Mouse (Mus musculus): ENCODE measurements around the gene Olfr1028.

The Olfr1028 gene

DNA sequence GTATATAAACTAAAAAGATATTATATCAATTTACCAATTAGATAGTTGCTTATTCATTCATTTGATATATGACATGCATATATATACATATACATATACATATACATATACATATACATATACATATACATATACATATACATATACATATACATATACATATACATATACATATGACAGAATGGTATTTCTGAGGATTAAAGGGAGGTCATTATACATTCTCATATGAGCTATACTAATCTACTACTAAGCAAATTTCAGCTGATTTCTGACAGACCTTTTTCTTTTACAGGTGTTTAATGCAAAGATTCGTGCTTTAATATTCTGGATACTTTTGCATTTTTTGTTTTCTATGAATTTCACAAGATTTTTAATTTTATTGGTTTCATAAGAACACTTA lies at the start of gene Olfr1028:
Gene Olfr1028 (plus strand): TSS at position 301 of the 400 bp plus-strand sequence.
- DNase-seq = no peak

DNA sequence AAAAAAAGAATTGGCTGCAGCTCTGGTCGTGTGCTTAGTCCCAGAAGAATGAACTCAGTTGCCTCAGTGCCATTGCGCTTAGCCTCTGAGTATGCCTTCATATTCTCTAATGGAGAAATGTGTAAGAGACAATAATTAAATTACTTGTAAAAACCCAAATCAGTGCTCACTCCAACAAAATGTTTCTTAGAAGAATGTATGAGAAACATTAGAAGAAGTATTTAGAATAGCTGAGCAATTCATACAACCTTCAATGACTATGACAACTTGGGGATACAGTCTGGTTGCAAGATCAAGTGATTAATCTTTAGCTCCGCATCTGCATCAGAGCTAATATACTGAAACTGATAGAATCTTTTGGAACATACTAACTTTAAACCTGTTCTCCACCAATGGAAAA lies 45.3 kb upstream of the Olfr1028 start, which contains the start of gene Olfr1024:
Gene Olfr1024 (minus strand): TSS at position 101 of the 400 bp plus-strand sequence.
- DNase-seq = no peak

DNA sequence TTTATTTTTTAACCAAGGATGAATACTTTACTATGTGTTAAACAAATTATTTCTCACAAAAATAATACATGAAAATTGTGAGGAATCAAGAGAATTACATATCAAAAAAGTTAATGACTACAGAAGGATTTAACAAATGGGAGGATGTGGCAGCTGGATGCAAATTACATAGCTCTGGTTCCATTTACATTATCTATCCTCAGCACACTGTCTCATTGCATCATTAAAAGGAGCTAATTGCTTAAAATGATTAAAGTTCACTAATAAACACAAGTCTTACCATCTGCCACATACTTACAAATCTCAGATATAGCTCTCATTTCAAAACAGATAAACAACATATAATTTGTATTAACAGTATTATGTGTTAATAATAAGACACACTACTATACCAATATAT lies 37.0 kb upstream of the Olfr1028 start:
- no peak for DNase-seq

DNA sequence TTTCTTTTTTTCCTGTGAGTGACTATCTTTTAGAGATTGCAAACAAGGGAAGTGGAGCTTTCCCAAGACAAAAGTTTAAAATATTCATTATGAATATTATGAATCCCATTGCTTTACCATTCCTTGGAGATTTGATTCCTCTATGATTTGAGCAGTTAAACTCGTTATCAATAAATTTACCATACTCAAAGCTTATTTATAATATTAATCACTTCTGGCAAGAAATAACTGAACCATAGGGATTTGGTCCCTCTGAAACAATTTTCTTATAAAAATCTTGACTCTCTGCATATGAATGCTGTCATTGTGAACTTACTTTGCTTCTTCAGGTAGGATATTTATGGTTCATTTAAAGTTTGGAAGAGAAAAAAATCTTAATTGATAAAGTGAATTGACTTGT lies 35.3 kb upstream of the Olfr1028 start, which contains the start of gene Olfr1025-ps1:
Gene Olfr1025-ps1 (plus strand): TSS at position 301 of the 400 bp plus-strand sequence.
- DNase-seq = no peak

DNA sequence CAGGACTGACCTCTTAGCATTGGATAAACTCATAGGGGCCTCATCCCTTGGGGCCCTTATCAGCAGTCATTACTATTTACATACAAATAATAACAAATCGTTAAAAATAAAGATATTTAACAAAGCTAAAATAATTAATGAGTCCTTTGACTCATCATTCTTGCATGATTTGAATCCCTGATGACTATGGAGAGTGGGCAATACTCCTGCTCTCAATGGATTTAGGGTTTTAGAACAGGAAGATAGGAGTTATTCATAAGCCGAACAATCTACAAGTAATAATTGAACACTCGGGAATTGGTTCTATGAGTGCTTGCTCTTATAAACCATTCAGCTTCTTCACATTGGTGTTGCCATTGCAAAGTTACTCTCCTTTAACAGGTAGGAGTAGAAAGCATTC lies 29.0 kb upstream of the Olfr1028 start, which contains the start of gene Olfr1026:
Gene Olfr1026 (plus strand): TSS at position 301 of the 400 bp plus-strand sequence.
- DNase-seq = no peak

DNA sequence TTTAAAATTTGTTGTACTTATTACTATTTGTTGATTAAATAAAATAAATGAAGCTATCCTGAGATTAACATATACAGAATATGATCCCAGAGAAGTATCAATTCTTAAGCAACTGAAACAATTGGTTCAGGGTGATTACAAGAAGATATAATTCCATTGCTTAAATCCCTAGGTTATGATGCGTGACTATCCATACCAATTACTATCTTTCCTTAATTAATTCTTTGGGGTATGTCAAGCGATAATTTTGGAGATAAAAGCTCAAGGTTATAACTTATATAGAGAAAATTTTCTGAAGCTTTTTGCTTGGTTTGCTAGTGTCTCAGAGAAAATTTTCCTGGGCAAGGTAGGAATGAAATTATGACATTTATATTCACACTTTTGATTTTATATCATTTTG lies 23.4 kb downstream of the Olfr1028 start, which contains the start of gene Olfr1029:
Gene Olfr1029 (plus strand): TSS at position 301 of the 400 bp plus-strand sequence.
- DNase-seq = no peak

DNA sequence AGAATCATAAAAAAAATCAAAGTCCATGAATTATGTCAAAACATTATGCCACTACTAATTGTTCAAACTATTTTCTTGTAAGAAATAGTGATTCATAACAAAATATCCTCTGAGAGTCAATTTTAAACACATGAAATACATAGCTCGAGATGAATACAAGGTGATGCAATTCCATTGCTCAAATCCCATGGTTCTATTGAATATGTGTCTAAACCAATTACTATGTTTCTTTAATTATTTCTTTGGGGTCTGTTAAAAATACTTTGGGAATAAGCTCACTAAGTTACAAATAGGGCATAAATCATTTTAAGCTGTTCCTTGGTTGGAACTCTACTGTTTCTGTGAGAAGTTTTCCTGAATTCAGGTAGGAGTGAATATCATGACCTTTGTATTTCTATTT lies 28.7 kb downstream of the Olfr1028 start, which contains the start of gene Olfr1030:
Gene Olfr1030 (plus strand): TSS at position 301 of the 400 bp plus-strand sequence.
- DNase-seq = no peak

DNA sequence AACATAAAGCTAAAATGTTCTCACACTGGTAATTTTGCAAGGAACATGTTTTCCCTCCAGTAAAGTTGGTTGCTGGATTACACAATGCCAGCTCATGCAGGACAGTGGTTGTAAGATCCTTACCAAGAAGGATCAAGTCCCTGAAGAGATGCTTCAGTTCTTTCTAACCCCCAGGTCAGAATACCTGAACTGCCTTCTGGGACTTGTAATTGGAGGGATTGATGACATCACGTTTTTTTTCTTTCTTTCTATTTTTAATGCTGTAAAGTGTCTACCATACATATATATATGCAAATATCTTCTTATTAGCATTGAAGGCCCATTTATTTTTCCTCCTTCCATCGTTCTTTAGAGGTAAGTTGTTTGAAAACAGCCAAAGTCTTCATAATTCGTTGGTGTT lies 39.8 kb downstream of the Olfr1028 start, which contains the start of gene Olfr1031:
Gene Olfr1031 (plus strand): TSS at position 301 of the 400 bp plus-strand sequence.
- DNase-seq = no peak
